Mouse (Mus musculus): Measurements from ENCODE around the gene Lmtk2.

Lmtk2 gene

GRCm38 (mm10) chr5:144109201-144109600 lies 9.0 kb downstream of the Lmtk2 start:
- in situ Hi-C loops (cut with MseI, MboI), result no loop called here

DNA sequence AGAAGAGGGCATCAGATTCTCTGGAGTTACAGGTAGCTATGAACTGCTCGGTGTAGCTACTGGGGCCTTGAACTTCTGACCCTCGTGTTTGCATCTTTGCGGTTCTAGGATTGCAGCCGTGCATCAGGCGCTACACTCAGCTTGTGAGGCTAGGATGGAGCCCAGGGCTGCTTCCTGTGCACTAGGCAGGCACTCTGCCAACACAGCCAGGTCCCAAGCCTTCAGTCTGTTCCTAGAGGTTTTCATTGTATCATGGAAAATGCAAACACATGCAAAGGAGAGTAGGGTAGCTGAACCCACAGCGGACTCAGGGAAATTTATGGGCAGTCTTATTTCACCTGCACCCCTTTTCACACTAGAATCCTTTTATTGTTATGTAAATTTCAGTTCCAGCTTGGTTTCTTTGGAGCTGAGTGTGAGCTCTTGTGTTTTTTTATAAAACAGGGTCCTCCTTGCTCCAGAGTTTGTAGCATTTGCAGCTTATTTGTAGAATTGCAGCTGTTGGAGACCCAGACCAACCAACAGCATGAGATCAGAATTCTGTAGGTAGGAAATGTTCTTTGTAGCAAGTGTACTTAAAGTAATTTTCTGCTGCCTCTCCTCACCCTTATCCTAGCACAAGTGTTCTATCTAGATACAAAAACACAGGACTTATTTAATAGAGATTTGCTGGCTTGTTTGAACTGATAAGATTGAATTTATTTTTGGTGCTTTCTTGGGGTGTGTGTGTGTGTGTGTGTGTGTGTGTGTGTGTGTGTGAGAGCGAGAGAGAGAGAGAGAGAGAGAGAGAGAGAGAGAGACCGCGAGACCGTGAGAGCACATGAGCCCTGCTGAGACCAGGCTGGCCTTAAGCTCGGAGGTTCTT lies 12.6 kb downstream of the Lmtk2 start:
- in situ Hi-C loops (cut with MseI, MboI), result no loop called here

GRCm38 (mm10) chr5:144114068-144114467 lies 13.8 kb downstream of the Lmtk2 start:
- in situ Hi-C loops (cut with MseI, MboI), result no loop called here

DNA sequence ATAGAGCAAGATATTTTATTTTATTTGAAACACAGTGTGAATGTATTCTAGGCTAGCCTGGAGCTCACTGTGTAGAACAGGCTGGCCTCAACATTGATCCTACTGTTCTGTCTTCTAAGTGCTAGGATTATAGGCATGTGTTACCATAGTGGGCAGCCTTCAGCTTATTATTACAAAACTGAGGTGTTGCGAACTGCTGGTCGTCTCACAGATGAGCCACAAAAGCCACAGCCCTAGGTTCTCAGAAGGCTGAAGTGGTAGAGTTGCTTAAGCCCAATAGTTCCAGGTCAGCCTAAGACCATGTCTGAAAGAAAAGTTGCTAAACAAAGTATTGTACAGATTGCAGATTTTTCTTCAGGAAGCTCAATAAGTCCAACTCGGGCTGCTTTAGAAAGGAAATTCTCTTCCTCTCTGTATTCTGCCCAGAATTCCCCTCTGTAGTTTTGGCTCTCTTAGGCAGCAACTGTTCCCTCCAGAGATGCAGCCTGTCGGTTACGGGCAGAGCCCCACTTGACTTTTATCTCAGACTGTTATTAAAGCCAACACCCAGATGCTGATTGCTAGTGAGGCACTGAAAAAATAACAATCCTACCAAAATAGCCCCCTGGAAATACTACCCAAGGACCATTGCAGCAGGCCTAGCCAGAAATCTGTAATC lies 14.9 kb downstream of the Lmtk2 start:
- in situ Hi-C loops (cut with MseI, MboI), result no loop called here

DNA sequence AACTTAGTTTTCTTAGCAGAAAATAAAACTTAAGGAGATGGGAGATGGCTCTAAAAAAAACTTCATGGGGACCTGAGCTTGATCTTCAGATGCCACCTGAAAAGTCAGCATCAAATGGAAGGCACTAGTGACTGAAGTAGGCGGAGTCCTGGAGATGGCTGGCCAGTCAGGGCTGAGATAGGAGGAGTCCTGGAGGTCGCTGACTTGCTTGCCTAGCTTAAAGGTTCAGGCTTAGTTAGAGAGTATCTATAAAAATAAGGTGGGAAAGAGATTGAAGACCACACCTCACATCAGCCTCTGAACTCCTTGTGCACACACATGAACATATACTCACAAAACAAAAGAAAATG lies 15.4 kb downstream of the Lmtk2 start:
- in situ Hi-C loops (cut with MseI, MboI), result no loop called here

- in situ Hi-C loops (cut with MseI, MboI), result no loop called here
Measured at GRCm38 (mm10) chr5:144118271-144118670, 18.0 kb downstream of the Lmtk2 start.

- in situ Hi-C loops (cut with MseI, MboI), result no loop called here
Measured at GRCm38 (mm10) chr5:144119286-144119685, 19.1 kb downstream of the Lmtk2 start.

DNA sequence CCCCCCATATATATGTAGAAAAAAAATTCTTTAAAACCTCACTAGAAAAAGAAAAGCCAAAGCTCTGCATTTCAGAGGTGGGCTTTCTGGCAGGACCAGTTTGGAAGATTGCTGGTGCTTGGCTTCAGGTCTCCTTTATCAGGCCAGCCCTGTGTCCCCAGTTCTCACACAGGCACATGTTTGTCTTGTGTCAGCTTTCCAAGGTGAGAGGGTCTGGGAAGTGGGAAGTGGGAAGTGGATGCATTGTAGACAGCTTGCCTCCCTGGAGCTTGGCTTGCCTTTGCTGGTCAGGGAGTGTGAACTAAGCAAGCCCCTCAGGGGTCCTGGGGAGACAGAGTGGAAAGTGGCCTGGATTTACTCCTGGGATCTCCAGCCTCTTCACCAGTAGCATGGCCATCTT lies 21.3 kb downstream of the Lmtk2 start:
- in situ Hi-C loops (cut with MseI, MboI), result no loop called here

GRCm38 (mm10) chr5:144125979-144126755 lies 25.9 kb downstream of the Lmtk2 start:
- in situ Hi-C loops (cut with MseI, MboI), result no loop called here

- in situ Hi-C loops (cut with MseI, MboI), result no loop called here
Measured at GRCm38 (mm10) chr5:144143531-144143930, 43.3 kb downstream of the Lmtk2 start.

- in situ Hi-C loops (cut with MseI, MboI), result no loop called here
Measured at GRCm38 (mm10) chr5:144146898-144147297, 46.7 kb downstream of the Lmtk2 start.

DNA sequence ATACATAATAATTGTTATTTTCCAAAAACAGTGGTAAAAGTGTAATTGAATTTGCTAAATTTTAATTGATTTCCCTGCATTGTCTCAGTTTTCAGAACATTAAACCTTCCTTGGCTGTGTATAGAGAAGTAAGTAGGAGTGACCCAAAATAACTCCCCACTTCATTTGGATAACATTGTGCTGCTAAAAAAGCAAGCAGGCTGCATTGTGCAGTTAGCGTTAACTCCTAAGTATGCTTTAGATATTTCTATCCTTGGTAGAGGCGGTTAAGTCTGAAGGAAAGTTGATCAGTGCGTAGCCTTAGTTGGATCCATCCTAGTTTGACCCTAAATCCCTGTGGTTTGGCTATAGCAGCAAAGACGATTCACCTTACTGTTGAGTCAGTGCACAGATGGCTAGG lies 49.3 kb downstream of the Lmtk2 start:
- in situ Hi-C loops (cut with MseI, MboI), result no loop called here

DNA sequence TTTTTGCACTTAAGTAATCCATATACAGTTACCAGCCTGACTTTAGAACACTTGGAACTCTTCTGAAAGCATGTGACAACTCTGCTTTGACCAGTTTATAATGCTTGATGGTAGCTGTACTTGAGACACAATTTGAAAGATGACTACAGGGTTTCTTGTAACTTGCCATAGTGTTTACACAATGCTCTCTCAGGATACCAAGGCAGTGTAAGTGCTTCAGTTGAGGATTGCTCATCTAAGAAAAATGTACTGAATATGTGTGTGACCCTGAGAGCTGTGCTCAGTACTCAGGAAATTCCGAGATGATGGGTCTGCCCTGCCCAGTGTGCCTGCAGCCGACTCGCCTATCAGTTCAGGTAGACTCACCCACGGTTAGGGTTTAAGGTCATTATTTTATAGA lies 51.0 kb downstream of the Lmtk2 start:
- in situ Hi-C loops (cut with MseI, MboI), result loop anchor here (10.0 to 25.0 kb wide), 2 partner anchors 106 to 114 kb away; partner anchors contain the start of gene Ocm (in 1 of the 2)

GRCm38 (mm10) chr5:144154528-144154927 lies 54.3 kb downstream of the Lmtk2 start:
- in situ Hi-C loops (cut with MseI, MboI), result loop anchor here (10.0 to 25.0 kb wide), 2 partner anchors 110 to 117 kb away; partner anchors contain the start of gene Ocm (in 1 of the 2)

DNA sequence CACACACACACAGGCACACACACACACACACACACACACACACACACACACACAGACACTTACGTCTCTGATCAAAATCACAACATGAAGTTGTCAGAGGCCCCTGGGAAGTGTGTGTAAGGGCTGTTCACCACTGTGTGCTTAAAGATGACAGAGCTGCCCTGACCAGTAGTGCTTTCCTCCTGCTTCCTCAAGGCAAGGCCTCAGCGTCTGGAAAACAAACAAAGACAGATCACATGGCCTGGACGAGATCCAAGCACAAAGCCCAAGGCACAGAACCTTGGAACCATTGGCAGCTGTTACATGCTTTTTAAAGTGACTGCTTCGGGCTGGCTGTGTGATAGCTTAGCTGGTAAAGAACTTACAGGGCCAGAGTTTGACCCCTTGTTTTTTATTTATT lies 58.4 kb downstream of the Lmtk2 start:
- in situ Hi-C loops (cut with MseI, MboI), result loop anchor here (10.0 to 25.0 kb wide), 2 partner anchors 114 to 121 kb away; partner anchors contain the start of gene Ocm (in 1 of the 2)

GRCm38 (mm10) chr5:144159137-144159536 lies 58.9 kb downstream of the Lmtk2 start:
- in situ Hi-C loops (cut with MseI, MboI), result loop anchor here (10.0 to 25.0 kb wide), 2 partner anchors 114 to 122 kb away; partner anchors contain the start of gene Ocm (in 1 of the 2)

DNA sequence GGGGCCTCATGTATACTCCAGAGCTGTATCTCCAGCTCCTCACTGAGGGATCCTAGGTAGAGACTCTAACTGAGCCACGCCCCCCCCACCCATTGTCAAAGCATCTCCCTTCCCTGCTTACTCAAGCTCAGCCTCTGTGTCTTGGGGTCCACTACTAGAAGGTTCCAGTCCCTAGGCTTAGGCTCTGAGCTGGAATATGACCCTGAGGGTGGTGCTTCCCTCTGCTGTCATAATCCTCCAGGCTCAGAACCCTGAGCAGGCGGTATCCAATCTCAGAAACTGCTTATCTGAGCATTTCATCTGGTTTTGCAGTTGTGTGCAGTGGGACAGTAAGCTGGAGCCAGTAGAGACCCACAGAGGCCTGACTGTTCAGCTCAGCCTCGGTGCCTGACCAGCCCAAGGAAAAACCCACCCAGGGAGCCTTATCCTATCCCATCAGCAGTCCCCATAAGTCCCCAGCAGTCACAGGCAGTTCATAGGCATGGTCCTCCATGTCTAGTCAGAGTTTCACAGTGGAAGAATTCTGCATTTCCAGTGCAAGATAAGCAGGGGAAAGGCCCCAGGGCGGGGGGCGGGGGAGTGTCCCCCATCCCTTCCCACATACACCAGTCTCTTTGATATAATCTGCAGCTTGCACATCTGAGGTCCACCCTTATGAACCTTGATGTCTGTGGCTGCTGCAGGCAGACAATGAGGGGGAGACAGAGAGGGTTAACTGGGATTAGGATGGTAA lies 62.0 kb downstream of the Lmtk2 start:
- in situ Hi-C loops (cut with MseI, MboI), result loop anchor here in 1 of 2 experiments (25.0 kb wide), 1 partner anchor 125 kb away; the partner anchor contains the start of gene Ocm

GRCm38 (mm10) chr5:144162813-144163517 lies 62.7 kb downstream of the Lmtk2 start:
- in situ Hi-C loops (cut with MseI, MboI), result loop anchor here in 1 of 2 experiments (25.0 kb wide), 1 partner anchor 126 kb away; the partner anchor contains the start of gene Ocm

DNA sequence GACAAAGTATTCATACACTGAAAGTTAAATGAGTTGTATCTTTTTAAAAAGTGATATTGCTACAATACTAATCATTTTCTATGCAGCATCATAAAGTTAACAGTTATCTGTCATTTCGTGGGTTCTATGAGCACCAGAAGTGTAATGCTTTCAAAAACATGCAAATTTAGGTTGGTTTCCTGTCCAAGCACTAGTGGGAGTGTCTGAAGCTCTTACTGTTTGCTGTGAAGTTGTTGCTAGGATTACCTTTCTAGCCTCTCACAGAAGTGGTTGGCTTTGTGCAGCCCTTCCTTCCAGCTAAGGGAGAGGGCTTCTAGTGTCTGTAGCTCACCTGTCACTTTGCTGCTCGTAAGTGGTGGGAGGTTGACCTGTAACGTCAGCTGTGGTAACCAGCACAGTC lies 65.5 kb downstream of the Lmtk2 start:
- in situ Hi-C loops (cut with MseI, MboI), result loop anchor here in 1 of 2 experiments (25.0 kb wide), 1 partner anchor 128 kb away; the partner anchor contains the start of gene Ocm
